Mouse (Mus musculus) gonadal fat pad, adult 2 months (tissue): ENCODE measurements around the gene Gm17727. TPM values are rescaled to one million over a fixed set of nuclear protein-coding genes. Genes with fewer than 3 reads are reported as not detected.
A peak's percentile ranks its signal among the peaks of the same experiment; 100 is the strongest.
"Not testable (repeated sequence)": the region's sequence is repeated elsewhere in the genome, so short reads cannot be mapped to it uniquely, and the experiment has no call there.

Experiments
- DNase-seq: peaks from one replicate; pipeline ENCODE4 v3.0.0-alpha.2; 2012; ENCODE audit warnings: low read depth
- polyA plus RNA-seq: library from polyadenylated mRNA; depleted of rRNA; stranded (reverse); fragments of >200 nt; gene quantifications from 2 replicates; pipeline ENCODE4 v1.2.3, GENCODE M21; 2012; rRNA removed

The Gm17727 gene
- polyA plus RNA-seq: 127 and 133 TPM in 2 replicates

DNA sequence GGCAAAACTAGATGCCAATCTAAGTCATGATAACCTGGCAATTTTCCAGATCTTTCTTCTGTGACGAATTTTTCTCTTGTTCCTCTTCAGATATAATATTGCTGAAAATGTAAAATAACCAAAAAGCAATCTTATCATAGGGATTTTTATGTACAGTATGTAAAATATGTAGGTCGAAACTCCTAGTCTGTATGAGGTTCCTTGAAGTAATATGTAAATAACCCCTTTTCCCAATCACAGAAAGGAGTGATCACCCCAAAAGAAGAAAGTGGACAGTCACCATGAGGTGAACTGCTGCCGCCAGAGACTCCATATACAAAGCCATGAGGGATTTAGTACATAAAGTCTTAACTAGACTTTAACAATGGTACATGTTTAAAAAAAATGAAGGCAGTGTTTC lies at the start of gene Gm17727:
Gm17727 (minus strand) TSS at position 101 of the 400 bp plus-strand sequence.
- DNase-seq: no peak

DNA sequence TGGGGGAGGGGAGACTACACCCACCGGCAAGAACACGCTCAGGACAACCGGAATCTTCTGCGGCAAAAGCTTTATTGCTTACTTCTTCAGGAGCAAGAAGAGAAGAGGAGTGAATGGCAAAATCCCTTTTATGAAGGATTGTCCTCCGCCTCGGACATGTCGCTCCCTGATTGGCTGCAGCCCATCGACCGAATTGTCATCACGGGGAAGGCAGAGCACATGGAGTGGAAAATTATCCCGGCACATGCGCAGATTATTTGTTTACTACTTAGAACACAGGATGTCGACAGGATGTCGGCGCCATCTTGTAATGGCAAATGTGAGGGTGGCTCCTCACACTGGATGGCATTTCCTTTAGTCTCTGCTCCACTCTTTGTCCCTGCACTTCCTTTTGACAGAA lies 40.0 kb upstream of the Gm17727 start:
- not testable (repeated sequence) for DNase-seq

GRCm38 (mm10) chr9:35798146-35798545 lies 20.2 kb upstream of the Gm17727 start:
- DNase-seq: no peak

DNA sequence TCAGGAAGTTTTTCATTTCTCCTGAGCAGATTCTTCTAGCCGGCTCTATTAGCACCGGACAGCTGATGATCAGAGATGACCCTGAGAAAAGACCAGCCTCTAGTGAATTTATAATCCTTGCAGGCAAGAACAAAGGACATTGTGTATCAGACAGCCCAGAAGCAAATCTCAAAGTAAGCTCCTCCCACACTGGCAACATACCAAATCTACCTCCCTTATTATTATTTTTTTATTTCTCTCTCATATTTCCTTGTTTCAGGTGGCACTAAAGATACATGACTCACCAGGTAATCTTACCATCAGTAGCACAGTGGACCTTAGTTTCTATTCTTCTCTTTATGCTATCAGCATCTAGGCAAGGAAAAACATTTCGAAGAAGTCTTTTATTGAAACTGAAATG lies 12.1 kb upstream of the Gm17727 start, which contains the start of the genes Gm27235 and D730048I06Rik:
Gm27235 (minus strand) TSS at position 101 of the 400 bp plus-strand sequence.
D730048I06Rik (minus strand) TSS at position 112 of the 400 bp plus-strand sequence.
- no peak for DNase-seq

GRCm38 (mm10) chr9:35756843-35757242 lies 21.1 kb downstream of the Gm17727 start:
- no peak for DNase-seq

DNA sequence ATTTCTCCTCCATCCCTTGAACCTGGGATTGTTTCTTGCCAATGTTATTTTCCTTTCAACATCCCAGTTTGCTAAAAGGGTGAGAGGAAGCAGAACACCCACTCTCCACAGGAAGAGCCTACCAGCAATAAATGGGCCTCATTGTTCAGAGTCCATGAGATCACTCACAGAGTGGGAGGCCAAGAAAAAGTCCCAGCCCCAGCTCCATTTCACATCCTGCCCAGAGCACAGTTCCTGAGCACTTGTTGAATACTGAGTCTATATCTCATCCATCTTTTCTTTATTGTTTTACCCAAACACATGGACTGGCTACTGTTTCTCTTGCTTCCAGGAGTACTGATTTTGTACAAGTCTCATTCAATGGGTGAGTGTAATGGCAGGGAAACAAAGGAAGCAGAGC lies 37.2 kb downstream of the Gm17727 start, which contains the start of gene Gm17677:
Gm17677 (plus strand) TSS at position 301 of the 400 bp plus-strand sequence.
- DNase-seq: peak; percentile 1

Other genes starting within 250 kb of the Gm17727 start
- gene Ddx25, start 219.6 kb downstream of the Gm17727 start, polyA plus RNA-seq: 0.15 and 0.25 TPM in 2 replicates
- gene Pus3, start 219.5 kb downstream of the Gm17727 start, polyA plus RNA-seq: 2.4 and 2.6 TPM in 2 replicates
- 40.8 and 43.4 TPM in 2 replicates for gene Pate2, start 207.8 kb downstream of the Gm17727 start, polyA plus RNA-seq
- gene Hyls1, start 207.7 kb downstream of the Gm17727 start, polyA plus RNA-seq: 5.1 and 6.3 TPM in 2 replicates
- gene Pate4, start 166.2 kb downstream of the Gm17727 start, polyA plus RNA-seq: 0.99 and 2.5 TPM in 2 replicates
- 33.8 and 35.7 TPM in 2 replicates for gene Pate3, start 129.9 kb downstream of the Gm17727 start, polyA plus RNA-seq
- 55.1 and 80.8 TPM in 2 replicates for gene Pate1, start 90.7 kb downstream of the Gm17727 start, polyA plus RNA-seq
- 14.9 and 24.8 TPM in 2 replicates for gene Gm17677, start 37.1 kb downstream of the Gm17727 start, polyA plus RNA-seq
- 7.9 and 9.5 TPM in 2 replicates for gene Gm27235, start 12.0 kb upstream of the Gm17727 start, polyA plus RNA-seq
- 156 and 268 TPM in 2 replicates for gene D730048I06Rik, start 12.0 kb upstream of the Gm17727 start, polyA plus RNA-seq
- 368 and 380 TPM in 2 replicates for gene 9230110F15Rik, start 66.0 kb upstream of the Gm17727 start, polyA plus RNA-seq
- 383 and 472 TPM in 2 replicates for gene 9230113P08Rik, start 130.3 kb upstream of the Gm17727 start, polyA plus RNA-seq